Mouse (Mus musculus): ENCODE results near the gene Mag. TPM values are rescaled to one million over a fixed set of nuclear protein-coding genes. Genes with fewer than 3 reads are reported as not detected.
A peak's percentile ranks its signal among the peaks of the same experiment; 100 is the strongest.

The Mag gene
- polyA plus RNA-seq, 1 experiment from 2014 or later = not detected

GRCm38 (mm10) chr7:30859635-30860402 is 54.9 kb downstream of the Mag start:
- H3K27me3 ChIP-seq = peaks cover 57% of the 10 kb centered on the region
- ChIA-PET CTCF (interaction anchor here (1.8 kb wide), 1 partner anchor 13 kb away, joined by 12 read pairs; no protein-coding TSS in a partner anchor), POLR2A (no interaction called here)
- no peak for ATAC-seq
- in situ Hi-C loops (cut with MboI; ENCODE audit: low pct_unique_long_range_greater_than_20kb) = loop anchor here (10.0 kb wide), 1 partner anchor 185 kb away; the partner anchor contains the start of gene Pmis2
- no peak for DNase-seq (ENCODE audit: low read depth, low spot score)
- no peak for TF ChIP-seq CTCF (IDR thresholded peaks at IDR 0.05)

- no peak for ATAC-seq
- CTCF ChIA-PET = interaction anchor here (1.8 kb wide), 1 partner anchor 14 kb away, joined by 12 read pairs; no protein-coding TSS in a partner anchor
- H3K27me3 ChIP-seq = peaks cover 56% of the 10 kb centered on the region
- POLR2A ChIA-PET = no interaction called here
- in situ Hi-C loops (cut with MboI; ENCODE audit: low pct_unique_long_range_greater_than_20kb) = loop anchor here (10.0 kb wide), 1 partner anchor 184 kb away; the partner anchor contains the start of gene Pmis2
- peak; percentile 80 for TF ChIP-seq CTCF (IDR thresholded peaks at IDR 0.05)
- peak; percentile 10 for DNase-seq (ENCODE audit: low read depth, low spot score)
Observed at GRCm38 (mm10) chr7:30859290-30859634, 55.4 kb downstream of the Mag start.

DNA sequence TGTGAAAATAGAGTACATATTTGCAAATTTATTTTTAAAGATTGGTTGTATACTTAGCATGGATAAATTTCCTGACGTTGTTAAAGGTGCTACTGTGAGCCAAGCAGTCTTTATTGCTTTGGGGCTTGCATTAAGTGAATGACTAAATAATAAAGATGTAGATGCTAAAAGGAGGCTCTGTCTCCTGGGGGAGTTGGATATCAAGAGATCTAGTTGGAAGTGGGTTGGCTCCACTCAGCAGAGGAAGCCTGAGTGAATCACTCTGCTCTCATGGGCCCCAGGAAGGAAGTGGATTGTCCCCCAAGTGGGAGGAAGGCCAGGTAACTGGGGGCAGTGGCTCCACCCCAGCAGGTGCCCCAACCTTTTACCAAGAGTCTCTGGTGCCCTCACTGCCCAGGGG is 56.9 kb downstream of the Mag start:
- ChIA-PET CTCF (no interaction called here), POLR2A (no interaction called here)
- in situ Hi-C loops (cut with MboI; ENCODE audit: low pct_unique_long_range_greater_than_20kb) = loop anchor here (10.0 kb wide), 1 partner anchor 183 kb away; the partner anchor contains the start of gene Pmis2
- ATAC-seq (no peak), DNase-seq (ENCODE audit: low read depth, low spot score) (no peak)
- H3K27me3 ChIP-seq = peaks cover 57% of the 10 kb centered on the region
- TF ChIP-seq CTCF (IDR thresholded peaks at IDR 0.05) = no peak

GRCm38 (mm10) chr7:30856078-30856477 is 58.6 kb downstream of the Mag start, which contains the start of gene Ffar3:
Gene Ffar3 (minus strand): TSS chr7:30856178.
- POLR2A ChIA-PET = no interaction called here
- ATAC-seq (no peak), DNase-seq (ENCODE audit: low read depth, low spot score) (no peak)
- in situ Hi-C loops (cut with MboI; ENCODE audit: low pct_unique_long_range_greater_than_20kb) = loop anchor here (10.0 kb wide), 1 partner anchor 181 kb away; the partner anchor contains the start of gene Pmis2
- TF ChIP-seq CTCF (IDR thresholded peaks at IDR 0.05) = no peak
- CTCF ChIA-PET = no interaction called here
- peaks cover 55% of the 10 kb centered on the region for H3K27me3 ChIP-seq

DNA sequence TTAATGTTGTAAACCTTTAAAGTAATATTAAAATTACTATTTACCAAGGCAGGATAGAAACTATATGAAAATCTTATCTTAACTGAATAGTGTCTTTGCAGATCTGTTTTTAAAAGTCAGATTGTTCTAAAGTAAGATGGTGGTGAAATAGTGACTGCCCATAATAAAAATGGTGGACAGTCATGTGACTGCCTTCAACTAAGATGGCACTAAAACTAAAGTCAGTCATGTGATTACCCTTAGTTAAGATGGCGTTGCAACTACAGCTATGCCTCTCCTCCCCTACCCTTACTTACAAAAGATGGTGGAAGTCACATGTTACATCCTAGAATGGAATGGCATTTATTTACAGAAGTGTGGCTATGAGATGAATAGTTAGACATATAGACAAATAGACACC is 63.3 kb downstream of the Mag start:
- ChIA-PET POLR2A (no interaction called here), CTCF (no interaction called here)
- no peak for TF ChIP-seq CTCF (IDR thresholded peaks at IDR 0.05)
- ATAC-seq (no peak), DNase-seq (ENCODE audit: low read depth, low spot score) (no peak)
- in situ Hi-C loops (cut with MboI; ENCODE audit: low pct_unique_long_range_greater_than_20kb) = loop anchor here (10.0 kb wide), 1 partner anchor 177 kb away; the partner anchor contains the start of gene Pmis2
- H3K27me3 ChIP-seq = peaks cover 58% of the 10 kb centered on the region

Other genes starting within 250 kb of the Mag start
- 13.3 TPM for gene Haus5, start 249.9 kb downstream of the Mag start, polyA plus RNA-seq (2021)
- gene Pmis2, start 243.3 kb downstream of the Mag start, polyA plus RNA-seq (2021) = not detected
- 0.13 TPM for gene 2200002J24Rik, start 215.9 kb downstream of the Mag start, polyA plus RNA-seq (2021)
- gene Atp4a, start 202.7 kb downstream of the Mag start, polyA plus RNA-seq (2021) = not detected
- 177 TPM for gene Tmem147, start 185.3 kb downstream of the Mag start, polyA plus RNA-seq (2021)
- 0.46 TPM for gene Gapdhs, start 171.2 kb downstream of the Mag start, polyA plus RNA-seq (2021)
- 8.5 TPM for gene Sbsn, start 163.4 kb downstream of the Mag start, polyA plus RNA-seq (2021)
- gene Dmkn, start 151.1 kb downstream of the Mag start, polyA plus RNA-seq (2021) = 0.26 TPM
- not detected for gene Krtdap, start 127.0 kb downstream of the Mag start, polyA plus RNA-seq (2021)
- gene Ffar2, start 91.1 kb downstream of the Mag start, polyA plus RNA-seq (2021) = not detected
- not detected for gene Ffar3, start 58.7 kb downstream of the Mag start, polyA plus RNA-seq (2021)
- gene Ffar1, start 53.3 kb downstream of the Mag start, polyA plus RNA-seq (2021) = not detected
- gene Cd22, start 34.5 kb downstream of the Mag start, polyA plus RNA-seq (2021) = not detected
- not detected for gene Hamp2, start 9.8 kb upstream of the Mag start, polyA plus RNA-seq (2021)
- gene Hamp, start 29.2 kb upstream of the Mag start, polyA plus RNA-seq (2021) = not detected
- gene Usf2, start 41.9 kb upstream of the Mag start, polyA plus RNA-seq (2021) = 114 TPM
- 15.1 TPM for gene Lsr, start 58.6 kb upstream of the Mag start, polyA plus RNA-seq (2021)
- gene Fam187b, start 58.9 kb upstream of the Mag start, polyA plus RNA-seq (2021) = 1.0 TPM
- 2.2 TPM for gene Fxyd5, start 127.6 kb upstream of the Mag start, polyA plus RNA-seq (2021)
- gene Fxyd7, start 136.6 kb upstream of the Mag start, polyA plus RNA-seq (2021) = not detected
- not detected for gene Fxyd1, start 142.3 kb upstream of the Mag start, polyA plus RNA-seq (2021)
- 0.01 TPM for gene Lgi4, start 144.5 kb upstream of the Mag start, polyA plus RNA-seq (2021)
- gene Fxyd3, start 161.8 kb upstream of the Mag start, polyA plus RNA-seq (2021) = not detected
- gene Hpn, start 200.4 kb upstream of the Mag start, polyA plus RNA-seq (2021) = 0.10 TPM
- gene Scn1b, start 212.1 kb upstream of the Mag start, polyA plus RNA-seq (2021) = 8.5 TPM
- 48.2 TPM for gene Gramd1a, start 241.0 kb upstream of the Mag start, polyA plus RNA-seq (2021)

All from Patski (cell line).